Mouse (Mus musculus) midbrain, embryonic 14.5 days (tissue): ENCODE results near the gene Sap30. TPM values are rescaled to one million over a fixed set of nuclear protein-coding genes. Genes with fewer than 3 reads are reported as not detected.
"Not testable (repeated sequence)": the region's sequence is repeated elsewhere in the genome, so short reads cannot be mapped to it uniquely, and the experiment has no call there.

Experiments
- ATAC-seq: fragments of 200-750 bp; cut with Nextera tagmentation; 2 replicates; pipeline ENCODE4 v1.8.0; 2017; ENCODE audit warnings: moderate number of reproducible peaks, moderate library complexity; ENCODE audit not compliant: low FRiP score, low TSS enrichment
- DNase-seq: peaks from one replicate; pipeline ENCODE4 v3.0.0-alpha.2; 2015
- H3K27ac ChIP-seq: fragments of 300-500 bp; sonication (generic); replicated peaks from 2 replicates; pipeline ENCODE4 v1.5.1; 2014; ENCODE audit warnings: mild to moderate bottlenecking, low read depth, low read length, moderate library complexity
- H3K27me3 ChIP-seq: fragments of 300-500 bp; sonication (generic); 2 replicates; pipeline ENCODE4 v1.6.1; 2014; ENCODE audit warnings: low read length, control low read depth, mixed read lengths; ENCODE audit not compliant: control insufficient read depth, insufficient read depth
- H3K36me3 ChIP-seq: fragments of 300-500 bp; sonication (generic); 2 replicates; pipeline ENCODE4 v1.6.1; 2014; ENCODE audit warnings: low read length, control low read depth; ENCODE audit not compliant: control insufficient read depth, insufficient read depth
- H3K4me1 ChIP-seq: fragments of 300-500 bp; sonication (generic); 2 replicates; pipeline ENCODE4 v1.6.1; 2014; ENCODE audit warnings: mild to moderate bottlenecking, antibody characterized with exemption, low read length, control low read depth; ENCODE audit not compliant: control insufficient read depth, insufficient read depth
- H3K4me2 ChIP-seq: fragments of 300-500 bp; sonication (generic); 2 replicates; pipeline ENCODE4 v1.6.1; 2014; ENCODE audit warnings: mild to moderate bottlenecking, low read length, moderate library complexity
- H3K4me3 ChIP-seq: fragments of 300-500 bp; sonication (generic); replicated peaks from 2 replicates; pipeline ENCODE4 v1.5.1; 2014; ENCODE audit warnings: low read depth, low read length
- H3K9ac ChIP-seq: fragments of 300-500 bp; sonication (generic); replicated peaks from 2 replicates; pipeline ENCODE4 v1.6.1; 2014; ENCODE audit warnings: mild to moderate bottlenecking, low read length, moderate library complexity
- H3K9me3 ChIP-seq: fragments of 300-500 bp; sonication (generic); 2 replicates; pipeline ENCODE4 v1.6.1; 2016; ENCODE audit warnings: low read length, control low read depth, mixed read lengths; ENCODE audit not compliant: control insufficient read depth
- WGBS: fragments of 180-500 bp; shearing (Covaris S2); extraction: QIAGEN DNeasy Blood & Tissue Kit; methylation state at CpG from one replicate; pipeline ENCODE4 v1.1.7; 2014; 5-methylcytosine and 5-hydroxymethylcytosine counted together
- polyA plus RNA-seq: library from polyadenylated mRNA; unstranded; fragments of >200 nt; fragmentation: Nextera tagmentation; extraction: Ambion mirVana; gene quantifications from 2 replicates; pipeline ENCODE4 v1.2.1, GENCODE M21; 2014

The Sap30 gene
- polyA plus RNA-seq, 1 experiment from 2014 or later, result 52.2 TPM

DNA sequence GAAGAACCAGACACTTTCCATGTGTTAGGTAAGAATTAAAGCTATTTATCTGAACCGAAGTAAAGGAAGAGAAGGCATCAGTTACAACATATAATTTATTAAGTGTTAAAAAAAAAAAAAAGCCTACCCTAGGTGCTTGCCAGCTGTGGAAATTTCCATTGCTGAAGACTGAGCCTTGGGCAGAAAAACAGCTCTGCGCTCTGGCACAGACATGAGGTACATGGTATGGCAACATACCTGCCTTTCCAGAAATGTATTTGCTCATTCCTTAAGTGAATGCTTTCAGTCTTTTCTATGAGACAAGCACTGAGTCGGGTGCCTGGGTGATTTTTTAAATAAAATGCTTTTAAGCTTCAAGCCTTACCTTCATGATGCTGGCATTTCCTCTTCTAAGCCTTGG is 29.7 kb downstream of the Sap30 start:
- DNase-seq (no peak), ATAC-seq (no peak)
- Histone ChIP-seq H3K9me3 (no peaks in the 10 kb centered on the region), H3K4me2 (no peak overlapping the region), H3K36me3 (no peaks in the 10 kb centered on the region), H3K27me3 (no peaks in the 10 kb centered on the region), H3K4me1 (no peaks in the 10 kb centered on the region), H3K27ac (no peak overlapping the region), H3K9ac (no peak overlapping the region), H3K4me3 (no peak overlapping the region)
- 87% methylated on average over 3 of the region's 3 CpGs for WGBS

DNA sequence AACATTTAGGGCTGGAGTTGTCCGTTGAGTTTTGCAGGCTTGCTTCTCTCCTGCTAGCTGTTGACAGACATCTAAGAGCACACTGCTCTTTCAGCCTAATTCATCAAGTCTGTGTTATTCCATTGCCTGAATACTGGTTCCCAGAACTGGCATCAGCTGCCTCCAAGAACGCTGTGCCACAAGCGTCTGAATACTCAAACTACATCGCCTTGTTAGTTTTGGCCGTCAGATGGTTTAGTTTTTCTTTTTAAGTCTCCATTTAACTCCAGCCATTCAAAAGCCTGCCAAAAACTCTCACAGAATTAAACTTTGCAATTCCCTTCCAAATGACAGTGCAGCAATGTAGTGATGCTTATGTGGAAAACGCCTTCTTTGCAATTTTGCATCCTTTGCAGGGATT is 30.5 kb downstream of the Sap30 start:
- H3K27me3 ChIP-seq, result no peaks in the 10 kb centered on the region
- no peaks in the 10 kb centered on the region for H3K9me3 ChIP-seq
- peak; percentile 13 for DNase-seq
- H3K4me1 ChIP-seq, result no peaks in the 10 kb centered on the region
- no peak overlapping the region for H3K4me3 ChIP-seq
- no peak overlapping the region for H3K27ac ChIP-seq
- no peaks in the 10 kb centered on the region for H3K36me3 ChIP-seq
- ATAC-seq, result no peak
- H3K4me2 ChIP-seq, result no peak overlapping the region
- H3K9ac ChIP-seq, result no peak overlapping the region
- 88% methylated on average over 6 of the region's 6 CpGs for WGBS

DNA sequence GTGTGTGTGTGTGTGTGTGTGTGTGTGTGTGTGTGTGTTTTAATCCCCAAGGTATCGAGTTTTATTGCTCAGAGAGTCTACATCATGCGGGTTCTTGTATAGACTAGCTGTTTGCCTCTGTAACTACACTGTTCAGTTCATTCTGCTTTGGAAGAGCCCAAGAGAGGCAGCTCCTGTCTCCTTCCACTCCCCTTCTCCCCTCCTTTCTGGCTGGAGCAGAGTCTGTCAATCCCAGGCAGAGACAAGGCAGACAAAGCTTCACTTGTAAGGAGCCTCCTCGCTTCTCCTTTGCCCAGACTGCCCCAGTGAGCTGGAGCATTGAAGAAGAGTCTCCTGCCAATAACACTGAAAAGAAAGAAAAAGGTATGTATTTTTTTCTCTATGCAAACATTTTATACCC is 31.9 kb downstream of the Sap30 start, which contains the start of gene Scrg1:
Scrg1 (plus strand) TSS at position 159 of the 400 bp plus-strand sequence.
- Histone ChIP-seq H3K4me3 (no peak within 1 kb of the TSS), H3K27ac (no peak within 1 kb of the TSS), H3K4me1 (no peaks in the 10 kb centered on the region), H3K9me3 (no peaks in the 10 kb centered on the region), H3K36me3 (no peaks in the 10 kb centered on the region), H3K4me2 (no peak within 1 kb of the TSS), H3K27me3 (no peaks in the 10 kb centered on the region), H3K9ac (no peak within 1 kb of the TSS)
- peak; percentile 15 for DNase-seq
- 76% methylated on average over 3 of the region's 3 CpGs for WGBS
- ATAC-seq, result peak; percentile 31; the same call in 1 of the 2 replicates

DNA sequence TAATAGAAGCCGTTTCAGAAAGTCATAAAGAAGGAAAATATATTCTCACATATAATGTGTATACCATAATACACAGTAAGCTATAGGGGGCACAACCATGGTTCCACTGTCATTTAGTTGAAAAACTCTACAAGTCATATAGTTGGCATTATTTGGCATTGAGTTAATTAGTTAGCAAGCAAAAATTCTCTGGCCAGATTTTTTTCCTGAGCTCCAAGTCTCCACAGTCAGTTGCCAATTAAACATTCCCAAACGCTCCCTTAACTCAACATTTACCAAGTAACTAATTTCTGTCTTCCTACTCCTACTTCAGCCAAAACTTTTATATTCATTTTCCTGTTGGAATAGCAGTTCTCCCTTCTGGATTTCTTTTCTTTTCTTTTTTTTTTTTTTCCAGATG is 34.3 kb downstream of the Sap30 start:
- DNase-seq (no peak), ATAC-seq (no peak)
- Histone ChIP-seq H3K4me1 (no peaks in the 10 kb centered on the region), H3K27ac (no peak overlapping the region), H3K4me3 (no peak overlapping the region), H3K9ac (no peak overlapping the region), H3K27me3 (no peaks in the 10 kb centered on the region), H3K9me3 (no peaks in the 10 kb centered on the region), H3K36me3 (no peaks in the 10 kb centered on the region), H3K4me2 (no peak overlapping the region)
- 96% methylated on average over 2 of the region's 2 CpGs for WGBS

DNA sequence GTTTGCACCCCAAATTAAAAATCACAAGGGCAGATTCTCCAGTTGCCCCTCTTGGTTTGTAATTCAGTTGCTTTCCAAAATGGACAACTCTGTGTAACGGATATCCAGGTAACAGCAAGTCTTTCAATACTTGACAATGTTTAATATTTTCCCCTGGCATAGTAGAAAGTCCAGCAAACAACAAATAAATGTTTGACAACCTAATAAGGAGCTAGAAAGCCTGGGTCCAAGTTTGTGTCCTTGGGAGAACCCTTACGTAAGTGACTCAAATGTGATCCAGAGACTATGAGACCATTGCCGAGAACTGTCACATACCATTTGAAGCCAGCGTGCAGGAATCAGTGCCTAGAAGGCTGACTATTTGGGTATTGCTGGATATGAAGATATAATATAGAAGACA is 35.8 kb downstream of the Sap30 start:
- no peak overlapping the region for H3K27ac ChIP-seq
- no peaks in the 10 kb centered on the region for H3K36me3 ChIP-seq
- no peaks in the 10 kb centered on the region for H3K9me3 ChIP-seq
- H3K4me3 ChIP-seq, result no peak overlapping the region
- no peak overlapping the region for H3K4me2 ChIP-seq
- no peak for DNase-seq
- 93% methylated on average over 4 of the region's 4 CpGs for WGBS
- no peak for ATAC-seq
- H3K27me3 ChIP-seq, result no peaks in the 10 kb centered on the region
- no peaks in the 10 kb centered on the region for H3K4me1 ChIP-seq
- no peak overlapping the region for H3K9ac ChIP-seq

DNA sequence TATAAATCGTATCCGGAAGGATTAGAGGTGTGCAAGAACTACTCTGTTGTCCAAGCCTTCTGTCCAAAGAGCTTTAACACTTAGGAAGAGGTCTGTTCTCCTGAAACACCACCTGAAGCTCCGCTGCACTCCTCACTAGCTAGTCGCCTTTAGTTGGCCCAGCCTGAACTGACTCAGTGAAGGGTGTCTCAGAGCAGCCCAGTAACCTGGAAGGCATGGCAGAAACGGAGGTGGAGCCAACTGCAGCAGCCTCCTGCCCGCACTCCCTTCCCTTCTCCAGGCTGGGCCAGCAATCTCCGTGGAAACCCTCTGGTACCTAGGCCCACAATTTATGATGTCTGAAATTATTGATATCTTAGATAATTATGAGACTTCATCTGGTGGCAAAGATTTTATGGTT is 36.9 kb downstream of the Sap30 start:
- ATAC-seq (no peak), DNase-seq (no peak)
- Histone ChIP-seq H3K4me2 (no peak overlapping the region), H3K9ac (no peak overlapping the region), H3K27ac (no peak overlapping the region), H3K9me3 (no peaks in the 10 kb centered on the region), H3K36me3 (no peaks in the 10 kb centered on the region), H3K4me1 (no peaks in the 10 kb centered on the region), H3K4me3 (no peak overlapping the region), H3K27me3 (no peaks in the 10 kb centered on the region)
- 74% methylated on average over 7 of the region's 7 CpGs for WGBS

DNA sequence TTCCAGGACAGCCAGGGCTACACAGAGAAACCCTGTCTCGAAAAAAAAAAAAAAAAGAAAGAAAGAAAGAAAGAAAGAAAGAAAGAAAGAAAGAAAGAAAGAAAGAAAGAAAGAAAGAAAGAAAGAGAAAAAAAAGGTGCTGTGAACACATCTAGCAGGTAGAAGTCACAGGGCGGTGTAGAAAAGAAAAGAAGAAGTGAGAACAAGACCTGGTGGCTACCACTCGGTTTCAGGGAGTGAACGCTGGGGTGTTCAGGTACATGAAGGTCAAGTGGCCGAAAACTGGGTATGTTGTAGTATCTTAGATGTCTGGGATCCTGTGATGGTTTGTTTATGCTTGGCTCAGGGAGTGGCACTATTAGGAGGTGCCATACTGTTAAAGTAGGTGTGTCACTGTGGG is 41.8 kb downstream of the Sap30 start:
- not testable (repeated sequence) for H3K4me3 ChIP-seq, H3K27ac ChIP-seq, H3K9me3 ChIP-seq, H3K4me2 ChIP-seq, H3K27me3 ChIP-seq, H3K4me1 ChIP-seq, H3K9ac ChIP-seq, DNase-seq, H3K36me3 ChIP-seq, ATAC-seq
- WGBS, result 86% methylated on average over 5 of the region's 5 CpGs

DNA sequence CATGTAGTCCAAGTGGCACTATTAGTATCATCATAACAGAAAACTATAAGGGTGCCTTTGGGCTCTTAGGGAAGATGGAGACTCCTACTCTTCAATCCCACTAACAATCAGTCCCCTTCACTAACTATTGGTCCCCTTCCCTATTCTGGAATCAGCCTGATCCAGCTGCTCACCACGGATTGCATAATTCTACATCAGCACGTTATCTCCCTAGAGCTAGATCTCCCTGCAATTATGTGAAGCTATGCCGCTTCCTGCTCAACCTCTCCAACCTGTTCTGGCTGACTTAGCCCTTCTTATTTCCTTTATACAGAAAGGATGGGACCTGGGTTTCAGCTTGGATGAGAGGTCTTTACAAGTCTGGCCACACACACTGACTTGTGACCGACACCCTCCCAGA is 44.4 kb downstream of the Sap30 start:
- Histone ChIP-seq H3K27ac (no peak overlapping the region), H3K36me3 (no peaks in the 10 kb centered on the region), H3K4me3 (no peak overlapping the region), H3K9me3 (no peaks in the 10 kb centered on the region), H3K4me2 (no peak overlapping the region), H3K4me1 (no peaks in the 10 kb centered on the region), H3K27me3 (no peaks in the 10 kb centered on the region), H3K9ac (no peak overlapping the region)
- ATAC-seq (no peak), DNase-seq (no peak)
- 80% methylated on average over 4 of the region's 4 CpGs for WGBS

DNA sequence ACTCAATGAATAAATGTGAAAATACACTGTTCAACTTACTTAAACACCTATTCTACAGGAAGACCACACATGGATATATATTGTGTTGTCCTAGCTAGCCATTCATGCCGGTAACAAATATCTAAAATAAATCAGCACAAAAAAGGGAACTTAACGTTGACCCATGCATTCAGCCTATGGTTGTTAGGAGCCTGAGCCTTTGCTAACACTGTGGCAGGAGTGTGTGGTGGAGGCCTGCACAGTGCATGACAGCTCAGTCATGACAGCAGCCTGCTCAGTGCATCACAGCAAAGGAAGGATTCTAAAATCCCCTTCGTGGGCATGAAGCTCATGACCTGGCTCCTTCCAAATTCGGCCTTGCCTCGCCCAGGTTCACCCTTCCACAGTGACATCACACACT is 46.1 kb downstream of the Sap30 start:
- DNase-seq (no peak), ATAC-seq (no peak)
- Histone ChIP-seq H3K4me3 (no peak overlapping the region), H3K27me3 (no peaks in the 10 kb centered on the region), H3K4me2 (no peak overlapping the region), H3K27ac (no peak overlapping the region), H3K4me1 (no peaks in the 10 kb centered on the region), H3K9ac (no peak overlapping the region), H3K9me3 (no peaks in the 10 kb centered on the region), H3K36me3 (no peaks in the 10 kb centered on the region)
- whole genome bisulfite sequencing, result 86% methylated on average over 5 of the region's 5 CpGs
